Mouse (Mus musculus) heart, embryonic 15.5 days (tissue): ENCODE data around the gene Gli2. TPM values are rescaled to one million over a fixed set of nuclear protein-coding genes. Genes with fewer than 3 reads are reported as not detected.
A peak's percentile ranks its signal among the peaks of the same experiment; 100 is the strongest.

ENCODE experiments used
- ATAC-seq: fragments of 200-750 bp; cut with Nextera tagmentation; replicated peaks from 2 replicates; pipeline ENCODE4 v1.8.0; 2017; ENCODE audit warnings: low read depth, moderate TSS enrichment; ENCODE audit not compliant: insufficient number of reproducible peaks, insufficient read depth, low FRiP score
- H3K27ac ChIP-seq: fragments of 300-500 bp; sonication (generic); 2 replicates; pipeline ENCODE4 v1.5.1; 2015; ENCODE audit warnings: mild to moderate bottlenecking, inconsistent platforms
- H3K27me3 ChIP-seq: fragments of 300-500 bp; sonication (generic); 2 replicates; pipeline ENCODE4 v1.6.1; 2015; ENCODE audit warnings: inconsistent platforms
- H3K36me3 ChIP-seq: fragments of 300-500 bp; sonication (generic); 2 replicates; pipeline ENCODE4 v1.6.1; 2015; ENCODE audit warnings: mild to moderate bottlenecking, inconsistent platforms
- H3K4me1 ChIP-seq: fragments of 300-500 bp; sonication (generic); replicated peaks from 2 replicates; pipeline ENCODE4 v1.6.1; 2015; ENCODE audit warnings: inconsistent platforms
- H3K4me2 ChIP-seq: fragments of 300-500 bp; sonication (generic); 2 replicates; pipeline ENCODE4 v1.6.1; 2015; ENCODE audit warnings: inconsistent platforms, mild to moderate bottlenecking, moderate library complexity
- H3K4me3 ChIP-seq: fragments of 300-500 bp; sonication (generic); 2 replicates; pipeline ENCODE4 v1.5.1; 2015; ENCODE audit warnings: mild to moderate bottlenecking, inconsistent platforms
- H3K9ac ChIP-seq: fragments of 300-500 bp; sonication (generic); 2 replicates; pipeline ENCODE4 v1.6.1; 2015; ENCODE audit warnings: mild to moderate bottlenecking, inconsistent platforms
- H3K9me3 ChIP-seq: fragments of 300-500 bp; sonication (generic); replicated peaks from 2 replicates; pipeline ENCODE4 v1.6.1; 2016; ENCODE audit warnings: inconsistent platforms
- WGBS: fragments of 180-500 bp; shearing (Covaris S2); methylation state at CpG from one replicate; pipeline ENCODE4 v1.1.7; 2015; ENCODE audit warnings: mixed read lengths; 5-methylcytosine and 5-hydroxymethylcytosine counted together
- polyA plus RNA-seq: library from polyadenylated mRNA; unstranded; fragments of >200 nt; fragmentation: Nextera tagmentation; extraction: Ambion mirVana; gene quantifications from 2 replicates; pipeline ENCODE4 v1.2.1, GENCODE M21; 2015

The Gli2 gene
- polyA plus RNA-seq, 1 experiment from 2014 or later = 3.6 TPM

DNA sequence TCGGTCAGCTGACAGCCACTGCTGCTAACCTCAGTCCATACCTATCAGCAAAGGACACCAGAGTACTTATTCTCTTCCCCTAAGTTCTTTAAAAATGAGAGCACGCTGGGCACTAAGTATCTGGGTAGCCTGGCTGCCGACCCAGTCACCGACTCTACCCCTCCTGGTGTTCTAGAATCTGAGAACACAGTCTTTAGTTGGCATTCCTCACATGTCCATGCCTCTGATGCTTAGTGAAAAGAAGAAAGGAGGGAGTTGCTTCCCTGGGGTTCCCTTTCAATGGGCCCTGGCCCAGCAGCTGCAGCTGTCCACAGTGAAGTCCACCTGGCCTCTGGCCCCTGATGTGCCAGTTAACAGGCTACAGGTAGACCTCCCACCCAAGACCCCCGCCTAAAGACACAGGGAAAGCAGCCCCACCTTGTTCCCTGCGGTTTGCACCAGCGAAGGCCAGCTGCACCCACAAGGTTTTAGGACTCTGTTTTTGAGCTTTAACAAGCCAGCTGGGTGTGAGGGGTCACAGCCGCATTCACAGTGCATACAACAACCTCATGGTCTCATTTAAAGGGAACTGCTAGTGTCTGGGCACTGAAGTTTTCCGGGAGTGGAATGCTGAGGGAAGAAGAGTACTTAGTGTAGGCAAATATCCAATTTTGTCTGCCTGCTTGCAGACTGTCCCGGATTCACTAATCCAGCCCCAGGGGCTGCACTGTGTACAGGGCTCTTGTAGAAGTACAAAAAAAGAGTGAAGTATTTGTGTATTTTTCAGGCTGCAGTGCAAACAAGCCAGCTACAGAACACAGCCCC is 3.4 kb downstream of the Gli2 start:
- Histone ChIP-seq H3K27me3 (peaks cover 52% of the 10 kb centered on the region), H3K9me3 (no peaks in the 10 kb centered on the region), H3K4me3 (no peak overlapping the region), H3K27ac (no peak overlapping the region), H3K36me3 (no peaks in the 10 kb centered on the region), H3K4me2 (no peak overlapping the region; the same call in 1 of the 2 replicates), H3K4me1 (peaks cover 44% of the 10 kb centered on the region), H3K9ac (no peak overlapping the region)
- WGBS = 50% methylated on average over 10 of the region's 10 CpGs
- no peak for ATAC-seq

- H3K27ac ChIP-seq = no peak overlapping the region
- no peak overlapping the region for H3K4me3 ChIP-seq
- H3K4me1 ChIP-seq = peaks cover 42% of the 10 kb centered on the region
- ATAC-seq = no peak
- H3K9ac ChIP-seq = no peak overlapping the region; the same call in 1 of the 2 replicates
- H3K4me2 ChIP-seq = peak overlapping the region; percentile 88; the same call in 1 of the 2 replicates
- no peaks in the 10 kb centered on the region for H3K9me3 ChIP-seq
- no peaks in the 10 kb centered on the region for H3K36me3 ChIP-seq
- H3K27me3 ChIP-seq = peaks cover 48% of the 10 kb centered on the region
- WGBS = 27% methylated on average over 11 of the region's 11 CpGs
Observed at GRCm38 (mm10) chr1:119048988-119049387, 4.4 kb downstream of the Gli2 start.

- 27% methylated on average over 6 of the region's 6 CpGs for WGBS
- Histone ChIP-seq H3K4me3 (peak overlapping the region; percentile 57; the same call in 1 of the 2 replicates), H3K27ac (no peak overlapping the region), H3K27me3 (peaks cover 48% of the 10 kb centered on the region), H3K36me3 (no peaks in the 10 kb centered on the region), H3K4me2 (peak overlapping the region; percentile 88), H3K4me1 (peaks cover 42% of the 10 kb centered on the region), H3K9me3 (no peaks in the 10 kb centered on the region), H3K9ac (no peak overlapping the region; the same call in 1 of the 2 replicates)
- no peak for ATAC-seq
Observed at GRCm38 (mm10) chr1:119048547-119048946, 4.9 kb downstream of the Gli2 start.

DNA sequence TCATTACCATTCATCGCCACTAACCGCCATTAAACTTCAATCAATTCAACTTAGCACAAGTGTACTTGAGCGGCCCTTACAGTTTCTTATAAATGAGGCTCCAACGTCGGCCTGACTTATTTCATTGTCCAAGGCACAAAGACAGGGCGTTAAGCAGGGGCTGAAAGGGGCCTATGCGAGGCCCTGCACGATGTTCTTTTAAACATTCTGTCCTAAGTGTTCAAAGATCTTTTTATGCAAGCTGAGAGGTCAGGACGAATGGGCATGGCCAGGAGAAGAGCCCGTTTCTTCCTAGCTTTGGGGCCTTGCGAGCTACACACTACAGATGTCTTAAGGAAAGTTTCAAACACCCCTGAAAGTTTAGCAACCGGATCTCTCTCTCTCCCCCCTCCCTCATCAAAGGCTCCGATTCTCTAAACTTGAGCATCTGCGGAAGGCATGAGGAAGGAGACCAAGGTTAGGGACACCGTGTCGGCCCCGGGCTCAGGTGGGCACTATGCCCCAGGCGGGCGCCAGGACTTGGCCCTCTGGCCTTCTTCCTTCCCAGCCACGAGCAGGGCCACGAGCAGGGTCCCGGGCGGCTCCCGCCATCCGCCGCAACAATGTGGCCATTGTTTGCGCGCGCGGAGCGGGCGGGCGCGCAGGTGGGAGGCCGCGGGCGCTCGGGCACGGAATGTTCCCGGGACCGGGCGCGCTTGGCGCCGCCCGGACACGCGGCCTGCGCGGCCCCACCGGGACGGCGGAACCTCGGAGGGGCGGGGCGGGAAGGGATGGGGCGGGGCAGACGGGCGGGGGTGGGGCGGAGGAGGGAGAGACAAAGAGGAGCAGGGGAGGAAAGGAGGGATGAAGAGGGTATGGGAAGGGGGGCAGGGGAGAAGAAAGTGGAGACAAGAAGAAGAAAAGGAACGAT is 5.7 kb downstream of the Gli2 start:
- no peaks in the 10 kb centered on the region for H3K36me3 ChIP-seq
- H3K9ac ChIP-seq = peak overlapping the region; percentile 60
- no peaks in the 10 kb centered on the region for H3K9me3 ChIP-seq
- H3K27ac ChIP-seq = peak overlapping the region; percentile 60
- 5% methylated on average over 60 of the region's 61 CpGs for WGBS
- peak overlapping the region; percentile 57 for H3K4me3 ChIP-seq
- no peak; the same call in 1 of the 2 replicates for ATAC-seq
- H3K27me3 ChIP-seq = peaks cover 42% of the 10 kb centered on the region
- peaks cover 36% of the 10 kb centered on the region for H3K4me1 ChIP-seq
- H3K4me2 ChIP-seq = peak overlapping the region; percentile 88

DNA sequence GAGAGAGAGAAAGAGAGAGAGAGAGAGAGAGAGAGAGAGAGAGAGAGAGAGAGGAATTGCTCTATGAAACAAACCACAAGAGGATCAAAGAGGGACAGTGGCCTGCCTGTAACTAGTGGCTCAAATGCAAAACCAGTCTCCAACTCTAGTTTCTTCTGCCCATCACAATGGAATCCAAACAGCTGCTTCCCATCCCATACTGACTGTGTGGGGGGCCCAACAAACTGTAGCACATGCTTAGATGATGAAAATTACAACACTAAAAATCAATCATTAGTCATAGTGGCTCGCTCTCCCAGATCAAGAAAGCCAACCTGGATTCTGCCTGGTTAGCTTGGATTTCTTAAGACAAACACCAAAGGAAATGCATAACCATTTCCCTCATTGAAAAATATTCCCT is 15.0 kb downstream of the Gli2 start:
- no peak overlapping the region for H3K4me2 ChIP-seq
- H3K27ac ChIP-seq = no peak overlapping the region
- no peak for ATAC-seq
- H3K9me3 ChIP-seq = no peaks in the 10 kb centered on the region
- WGBS = 74% methylated on average over 1 of the region's 1 CpGs
- H3K27me3 ChIP-seq = no peaks in the 10 kb centered on the region
- no peak overlapping the region for H3K9ac ChIP-seq
- H3K36me3 ChIP-seq = no peaks in the 10 kb centered on the region
- peaks cover 13% of the 10 kb centered on the region for H3K4me1 ChIP-seq
- no peak overlapping the region for H3K4me3 ChIP-seq

- no peak for ATAC-seq
- 75% methylated on average over 8 of the region's 8 CpGs for WGBS
- Histone ChIP-seq H3K4me1 (peaks cover 20% of the 10 kb centered on the region), H3K9me3 (no peaks in the 10 kb centered on the region), H3K27me3 (no peaks in the 10 kb centered on the region), H3K36me3 (no peaks in the 10 kb centered on the region), H3K27ac (0 out of 2 replicates have a peak overlapping the region, but pooled peaks have one; percentile 5), H3K4me3 (no peak overlapping the region), H3K4me2 (no peak overlapping the region), H3K9ac (no peak overlapping the region)
Observed at GRCm38 (mm10) chr1:119035931-119036330, 17.5 kb downstream of the Gli2 start.

- peak overlapping the region; percentile 5; the same call in 1 of the 2 replicates for H3K27ac ChIP-seq
- H3K9me3 ChIP-seq = no peaks in the 10 kb centered on the region
- no peak overlapping the region for H3K9ac ChIP-seq
- no peak overlapping the region for H3K4me2 ChIP-seq
- H3K36me3 ChIP-seq = no peaks in the 10 kb centered on the region
- no peak for ATAC-seq
- H3K4me1 ChIP-seq = peaks cover 20% of the 10 kb centered on the region
- 59% methylated on average over 9 of the region's 9 CpGs for WGBS
- no peaks in the 10 kb centered on the region for H3K27me3 ChIP-seq
- no peak overlapping the region for H3K4me3 ChIP-seq
Observed at GRCm38 (mm10) chr1:119035301-119035700, 18.1 kb downstream of the Gli2 start.

DNA sequence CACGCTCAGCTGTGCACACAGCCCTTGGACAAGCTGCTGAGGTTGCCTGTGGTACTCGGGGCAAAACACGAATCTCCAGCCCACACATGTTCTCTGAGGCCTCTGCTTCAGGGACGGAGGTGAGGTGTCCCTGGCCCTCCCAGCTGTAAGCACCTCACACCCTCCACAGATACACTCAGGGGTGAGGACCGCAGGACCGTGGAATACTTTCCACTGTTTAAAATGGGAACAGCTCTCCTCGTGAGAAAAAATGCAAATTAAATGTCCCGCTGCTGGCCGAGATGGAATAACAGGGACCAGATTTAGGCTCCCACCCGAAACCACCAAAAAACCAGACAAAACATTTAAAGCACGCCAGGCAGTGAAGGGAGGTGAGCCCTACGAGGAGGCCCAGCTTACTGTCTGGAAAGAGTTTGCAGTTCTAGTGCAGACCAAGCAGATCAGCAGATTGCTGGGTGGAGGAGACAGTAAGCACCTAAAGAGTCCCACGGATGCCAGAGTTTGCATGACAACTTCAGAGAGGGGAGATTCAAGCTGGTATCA is 19.2 kb downstream of the Gli2 start:
- ATAC-seq = no peak
- no peaks in the 10 kb centered on the region for H3K36me3 ChIP-seq
- H3K9me3 ChIP-seq = no peaks in the 10 kb centered on the region
- no peak overlapping the region for H3K9ac ChIP-seq
- H3K27ac ChIP-seq = peak overlapping the region; percentile 90
- H3K4me2 ChIP-seq = no peak overlapping the region
- H3K4me1 ChIP-seq = peaks cover 20% of the 10 kb centered on the region
- 44% methylated on average over 13 of the region's 13 CpGs for WGBS
- no peaks in the 10 kb centered on the region for H3K27me3 ChIP-seq
- H3K4me3 ChIP-seq = no peak overlapping the region

DNA sequence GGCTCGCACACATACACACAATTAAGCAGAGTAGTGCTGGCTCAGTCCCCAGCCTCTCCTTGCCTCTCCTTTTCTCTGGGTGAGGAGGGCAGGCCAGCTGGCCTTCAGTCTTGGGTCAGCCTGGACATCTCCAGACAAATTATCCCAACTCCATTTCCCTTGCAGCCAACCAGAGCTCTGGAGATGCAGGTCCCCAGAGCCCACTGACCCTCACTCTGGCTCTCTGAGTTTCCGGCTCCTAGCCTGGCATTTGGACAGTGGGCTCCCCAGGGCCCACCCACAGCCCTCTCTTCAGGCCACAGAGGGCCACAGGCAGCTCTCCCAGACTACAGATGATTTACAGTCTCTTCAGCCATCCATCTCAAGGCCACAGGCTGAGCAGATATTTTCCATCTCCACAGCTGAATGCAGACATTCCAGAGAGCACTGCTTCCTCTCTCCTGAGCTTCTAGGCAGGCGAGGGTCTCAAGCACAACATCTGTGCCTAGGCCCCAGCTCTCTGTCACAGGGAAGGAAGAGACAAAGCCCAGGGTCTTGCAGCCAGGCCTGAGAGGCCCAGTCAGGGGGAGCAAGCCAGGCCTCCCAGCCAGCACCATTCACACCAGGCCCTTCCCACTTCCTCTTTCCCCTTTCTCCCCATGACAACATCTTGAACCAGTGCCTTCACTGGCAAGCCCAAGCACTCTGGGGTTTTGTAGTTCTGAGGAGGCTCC is 19.8 kb downstream of the Gli2 start:
- H3K4me3 ChIP-seq = no peak overlapping the region
- H3K4me2 ChIP-seq = peak overlapping the region; percentile 21
- no peaks in the 10 kb centered on the region for H3K36me3 ChIP-seq
- ATAC-seq = peak; percentile 80
- H3K27me3 ChIP-seq = no peaks in the 10 kb centered on the region
- H3K9ac ChIP-seq = peak overlapping the region; percentile 28
- no peaks in the 10 kb centered on the region for H3K9me3 ChIP-seq
- H3K4me1 ChIP-seq = peaks cover 20% of the 10 kb centered on the region
- 51% methylated on average over 3 of the region's 3 CpGs for WGBS
- H3K27ac ChIP-seq = peak overlapping the region; percentile 90

GRCm38 (mm10) chr1:119031185-119031584 is 22.2 kb downstream of the Gli2 start:
- no peak overlapping the region for H3K4me3 ChIP-seq
- no peaks in the 10 kb centered on the region for H3K36me3 ChIP-seq
- no peak overlapping the region for H3K9ac ChIP-seq
- no peak for ATAC-seq
- no peaks in the 10 kb centered on the region for H3K27me3 ChIP-seq
- no peak overlapping the region for H3K27ac ChIP-seq
- no peak overlapping the region for H3K4me2 ChIP-seq
- H3K4me1 ChIP-seq = peaks cover 24% of the 10 kb centered on the region
- no peaks in the 10 kb centered on the region for H3K9me3 ChIP-seq
- WGBS = 65% methylated on average over 6 of the region's 6 CpGs
